Mouse (Mus musculus) midbrain, embryonic 12.5 days (tissue): ENCODE data around the gene Cox6b1. TPM values are rescaled to one million over a fixed set of nuclear protein-coding genes. Genes with fewer than 3 reads are reported as not detected.

Experiments used
- ATAC-seq: fragments of 200-750 bp; cut with Nextera tagmentation; 2 replicates; pipeline ENCODE4 v1.8.0; 2017; ENCODE audit warnings: low read depth, moderate TSS enrichment, moderate library complexity; ENCODE audit not compliant: low FRiP score
- H3K27ac ChIP-seq: fragments of 300-500 bp; sonication (generic); replicated peaks from 2 replicates; pipeline ENCODE4 v1.5.1; 2016; ENCODE audit warnings: mild to moderate bottlenecking
- H3K27me3 ChIP-seq: fragments of 300-500 bp; sonication (generic); 2 replicates; pipeline ENCODE4 v1.6.1; 2016; ENCODE audit warnings: mild to moderate bottlenecking
- H3K36me3 ChIP-seq: fragments of 300-500 bp; sonication (generic); 2 replicates; pipeline ENCODE4 v1.6.1; 2016
- H3K4me1 ChIP-seq: fragments of 300-500 bp; sonication (generic); 2 replicates; pipeline ENCODE4 v1.6.1; 2016
- H3K4me2 ChIP-seq: fragments of 300-500 bp; sonication (generic); replicated peaks from 2 replicates; pipeline ENCODE4 v1.6.1; 2016; ENCODE audit warnings: mild to moderate bottlenecking, moderate library complexity
- H3K4me3 ChIP-seq: fragments of 300-500 bp; sonication (generic); 2 replicates; pipeline ENCODE4 v1.5.1; 2016; ENCODE audit warnings: mild to moderate bottlenecking
- H3K9ac ChIP-seq: fragments of 300-500 bp; sonication (generic); replicated peaks from 2 replicates; pipeline ENCODE4 v1.6.1; 2016; ENCODE audit warnings: mild to moderate bottlenecking, moderate library complexity
- H3K9me3 ChIP-seq: fragments of 300-500 bp; sonication (generic); 2 replicates; pipeline ENCODE4 v1.6.1; 2016; ENCODE audit warnings: mild to moderate bottlenecking
- WGBS: fragments of 180-500 bp; shearing (Covaris S2); methylation state at CpG from one replicate; pipeline ENCODE4 v1.1.7; 2016; 5-methylcytosine and 5-hydroxymethylcytosine counted together
- polyA plus RNA-seq: library from polyadenylated mRNA; unstranded; fragments of >200 nt; fragmentation: Nextera tagmentation; extraction: Ambion mirVana; gene quantifications from 2 replicates; pipeline ENCODE4 v1.2.1, GENCODE M21; 2016

The Cox6b1 gene
- polyA plus RNA-seq, 1 experiment from 2014 or later, result 801 TPM

DNA sequence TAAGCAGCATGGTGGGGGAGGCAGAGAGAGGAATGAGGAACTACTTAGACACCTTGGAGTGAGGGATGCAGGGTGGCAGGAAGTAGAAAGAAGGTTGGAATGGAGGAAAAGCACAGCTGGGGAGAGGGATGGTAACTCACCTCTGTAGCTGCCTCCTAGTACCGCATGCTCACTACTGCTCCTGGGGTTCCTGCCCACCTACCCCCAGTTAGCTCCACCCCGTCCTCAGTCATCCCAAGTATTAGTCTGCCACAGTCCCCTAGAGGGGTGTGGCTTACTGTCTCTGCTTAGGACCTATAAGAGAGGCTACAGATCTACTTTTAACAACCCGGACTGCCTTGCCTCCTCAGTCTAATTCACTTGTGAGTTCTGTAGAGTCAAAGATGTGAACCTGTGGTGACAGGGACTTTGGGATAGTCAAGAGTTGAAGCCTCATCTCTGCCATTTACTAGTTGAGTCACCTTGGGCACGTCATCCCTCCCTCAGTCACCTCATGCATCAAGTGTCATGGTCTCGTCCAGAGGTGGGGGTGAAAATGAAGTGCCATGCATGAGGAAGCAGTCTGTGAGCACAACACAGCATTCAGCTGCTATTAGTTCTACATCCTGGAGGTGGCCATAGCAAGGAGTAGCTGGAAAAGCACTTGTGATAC is 33.1 kb downstream of the Cox6b1 start:
- WGBS, result 54% methylated on average over 5 of the region's 5 CpGs
- H3K36me3 ChIP-seq, result no peaks in the 10 kb centered on the region

DNA sequence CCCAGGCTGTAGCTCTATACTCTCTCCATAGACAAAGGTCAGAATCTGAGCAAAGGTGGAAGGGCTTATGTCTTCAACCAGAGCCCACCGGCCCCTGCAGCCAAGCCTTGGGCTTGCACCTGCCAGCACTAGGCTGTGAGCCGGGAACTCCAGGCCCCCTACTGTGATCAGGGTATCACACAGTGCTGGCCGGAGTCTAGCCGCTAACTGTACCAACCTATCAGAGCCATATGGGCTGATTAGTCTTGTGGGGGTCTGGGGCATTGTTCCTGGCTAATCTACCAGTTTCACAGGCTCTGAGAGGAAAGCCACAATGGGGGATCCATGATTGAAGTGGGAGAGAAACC is 34.4 kb downstream of the Cox6b1 start:
- Histone ChIP-seq H3K4me1 (peaks cover 22% of the 10 kb centered on the region), H3K9ac (no peak overlapping the region; the same call in 1 of the 2 replicates), H3K4me2 (no peak overlapping the region), H3K4me3 (no peak overlapping the region), H3K27me3 (no peaks in the 10 kb centered on the region), H3K9me3 (no peaks in the 10 kb centered on the region), H3K27ac (0 out of 2 replicates have a peak overlapping the region, but pooled peaks have one; percentile 20), H3K36me3 (peaks cover 4% of the 10 kb centered on the region)
- no peak for ATAC-seq
- WGBS, result 42% methylated on average over 4 of the region's 4 CpGs

More for the DNA sequence above, 33.1 kb downstream of the Cox6b1 start:
- Histone ChIP-seq H3K9ac (no peak overlapping the region), H3K27me3 (no peaks in the 10 kb centered on the region), H3K9me3 (no peaks in the 10 kb centered on the region), H3K4me3 (no peak overlapping the region), H3K27ac (no peak overlapping the region), H3K4me2 (no peak overlapping the region), H3K4me1 (peaks cover 10% of the 10 kb centered on the region)
- no peak for ATAC-seq

DNA sequence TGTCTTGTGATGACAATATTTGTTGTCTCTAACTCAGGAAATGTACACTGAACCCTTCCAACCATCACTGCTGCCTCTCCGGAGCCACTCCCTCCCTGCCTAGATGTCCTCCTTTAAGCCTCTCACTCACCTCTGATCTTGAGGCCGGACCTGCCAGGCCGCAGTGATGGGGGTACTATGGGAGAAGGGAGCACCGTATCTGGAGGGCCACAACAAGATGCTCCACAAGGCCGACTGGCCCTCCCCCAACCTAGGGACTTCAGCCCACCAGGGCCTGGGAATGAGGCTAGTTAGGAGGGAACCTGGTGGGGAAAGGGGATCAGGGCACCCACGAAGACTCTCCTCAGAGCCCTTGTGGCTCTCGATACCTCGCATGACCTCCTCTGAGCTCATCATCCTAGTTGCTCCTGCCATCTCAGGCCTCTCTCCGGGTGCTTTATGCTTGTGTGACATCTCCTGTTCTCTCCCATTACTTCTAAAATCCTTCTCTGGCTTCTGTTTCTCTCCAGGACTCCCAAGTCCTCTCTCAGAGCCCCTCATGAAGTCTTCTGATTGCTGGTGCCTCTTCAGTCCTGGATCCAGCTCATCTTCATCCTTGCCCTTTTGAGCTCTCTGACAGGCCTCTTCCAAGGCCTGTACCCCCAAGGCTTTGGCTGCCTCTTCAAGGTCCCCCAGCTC is 34.9 kb downstream of the Cox6b1 start:
- H3K9ac ChIP-seq, result no peak overlapping the region
- peaks cover 9% of the 10 kb centered on the region for H3K36me3 ChIP-seq
- no peak overlapping the region for H3K4me2 ChIP-seq
- ATAC-seq, result no peak
- H3K27me3 ChIP-seq, result no peaks in the 10 kb centered on the region
- 86% methylated on average over 9 of the region's 9 CpGs for WGBS
- no peak overlapping the region for H3K4me3 ChIP-seq
- 0 out of 2 replicates have a peak overlapping the region, but pooled peaks have one; percentile 20 for H3K27ac ChIP-seq
- no peaks in the 10 kb centered on the region for H3K9me3 ChIP-seq
- H3K4me1 ChIP-seq, result peaks cover 25% of the 10 kb centered on the region

DNA sequence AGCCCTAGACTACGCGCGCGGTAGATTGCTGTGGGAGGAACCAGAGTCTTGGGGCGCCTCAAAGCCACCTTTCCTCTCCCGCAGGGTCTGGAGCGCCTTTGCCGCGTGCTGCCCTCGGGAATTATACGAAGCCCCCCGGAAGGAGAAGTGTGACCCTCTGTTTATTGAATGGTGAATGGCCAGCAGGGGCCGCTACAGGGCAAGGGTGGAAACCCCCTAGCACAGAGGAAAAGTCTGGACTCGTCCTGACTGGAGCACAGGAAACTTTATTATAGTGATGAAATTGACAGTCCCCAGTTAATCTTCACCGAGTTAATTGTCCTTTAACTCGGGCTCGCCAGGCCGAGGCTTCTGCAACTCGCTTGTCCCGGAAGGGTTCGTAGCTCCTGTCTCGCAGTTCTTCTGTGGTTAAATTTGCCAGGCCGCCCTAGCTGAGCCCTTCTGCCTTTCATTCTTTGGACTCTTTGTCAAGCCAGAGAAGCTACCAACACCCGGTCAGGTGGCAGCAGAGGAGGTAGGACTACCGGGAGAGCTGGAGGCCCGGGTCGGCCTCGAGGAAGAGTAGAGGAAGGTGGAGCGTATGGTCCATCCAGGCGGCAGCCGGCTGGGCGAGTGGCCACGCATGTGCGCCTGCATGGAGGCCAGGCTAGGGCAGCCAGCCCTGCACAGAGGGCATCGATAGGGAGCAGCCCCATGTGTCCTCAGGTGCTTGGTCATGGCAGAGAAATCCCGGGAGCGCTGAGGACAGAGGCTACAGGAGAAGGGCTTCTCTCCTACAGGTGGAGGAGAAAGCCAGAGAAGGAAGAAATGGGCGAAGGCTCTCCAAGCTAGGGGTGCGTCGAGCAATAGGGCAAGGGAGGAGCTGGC is 36.3 kb downstream of the Cox6b1 start:
- Histone ChIP-seq H3K27ac (peak overlapping the region; percentile 94), H3K27me3 (no peaks in the 10 kb centered on the region), H3K36me3 (peaks cover 23% of the 10 kb centered on the region), H3K4me3 (peak overlapping the region; percentile 98), H3K4me2 (peak overlapping the region; percentile 90), H3K4me1 (peaks cover 23% of the 10 kb centered on the region), H3K9ac (peak overlapping the region; percentile 62), H3K9me3 (no peaks in the 10 kb centered on the region)
- peak; percentile 35 for ATAC-seq
- WGBS, result 29% methylated on average over 39 of the region's 40 CpGs

DNA sequence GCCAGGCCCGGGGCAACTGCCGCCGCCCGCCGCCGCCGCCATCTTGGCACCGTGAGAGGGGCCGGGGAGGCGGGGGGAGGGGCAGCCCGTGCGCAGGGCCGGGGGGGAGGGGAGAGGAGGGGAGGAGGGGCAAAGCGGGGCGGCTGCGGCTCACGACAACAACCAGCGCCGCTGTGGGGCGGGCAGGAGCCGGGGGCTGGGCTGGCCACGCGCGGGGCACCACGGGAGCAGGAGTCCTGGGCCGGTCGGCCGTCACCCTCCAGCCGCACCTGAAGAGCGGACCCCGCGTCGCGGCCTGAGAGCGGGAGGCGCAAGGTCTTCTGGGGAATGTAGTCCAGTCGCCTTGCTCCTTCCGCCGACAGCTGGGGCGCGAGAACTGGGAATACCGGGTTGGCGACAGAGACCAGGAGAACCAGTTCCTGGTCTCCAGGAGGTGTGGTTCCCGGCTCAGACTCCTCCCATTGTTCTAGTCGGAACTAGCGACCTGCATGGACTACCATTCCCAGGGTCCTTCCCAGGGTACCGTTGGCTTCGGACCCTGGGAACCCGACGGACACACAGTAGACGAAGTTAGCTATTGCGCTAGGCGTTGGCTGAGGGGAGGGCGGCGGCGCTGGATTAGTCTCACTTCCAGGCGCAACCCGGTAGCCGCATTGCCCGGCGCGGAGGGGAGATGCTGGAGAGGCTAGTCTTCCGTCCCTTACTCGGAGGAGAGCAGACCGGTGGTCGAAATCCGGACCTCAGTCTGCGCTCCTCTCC is 37.1 kb downstream of the Cox6b1 start, which contains the start of gene Kmt2b:
Gene Kmt2b, minus strand, starts transcription at position 51 of the 759 bp plus-strand sequence.
- Histone ChIP-seq H3K4me2 (peak within 1 kb of the TSS; percentile 90), H3K27me3 (no peaks in the 10 kb centered on the region), H3K4me1 (peaks cover 23% of the 10 kb centered on the region), H3K27ac (peak within 1 kb of the TSS; percentile 94), H3K36me3 (peaks cover 31% of the 10 kb centered on the region), H3K9me3 (no peaks in the 10 kb centered on the region), H3K4me3 (peak within 1 kb of the TSS; percentile 98), H3K9ac (peak within 1 kb of the TSS; percentile 100)
- under 1% methylated on average over 58 of the region's 68 CpGs for WGBS
- peak; percentile 96 for ATAC-seq

DNA sequence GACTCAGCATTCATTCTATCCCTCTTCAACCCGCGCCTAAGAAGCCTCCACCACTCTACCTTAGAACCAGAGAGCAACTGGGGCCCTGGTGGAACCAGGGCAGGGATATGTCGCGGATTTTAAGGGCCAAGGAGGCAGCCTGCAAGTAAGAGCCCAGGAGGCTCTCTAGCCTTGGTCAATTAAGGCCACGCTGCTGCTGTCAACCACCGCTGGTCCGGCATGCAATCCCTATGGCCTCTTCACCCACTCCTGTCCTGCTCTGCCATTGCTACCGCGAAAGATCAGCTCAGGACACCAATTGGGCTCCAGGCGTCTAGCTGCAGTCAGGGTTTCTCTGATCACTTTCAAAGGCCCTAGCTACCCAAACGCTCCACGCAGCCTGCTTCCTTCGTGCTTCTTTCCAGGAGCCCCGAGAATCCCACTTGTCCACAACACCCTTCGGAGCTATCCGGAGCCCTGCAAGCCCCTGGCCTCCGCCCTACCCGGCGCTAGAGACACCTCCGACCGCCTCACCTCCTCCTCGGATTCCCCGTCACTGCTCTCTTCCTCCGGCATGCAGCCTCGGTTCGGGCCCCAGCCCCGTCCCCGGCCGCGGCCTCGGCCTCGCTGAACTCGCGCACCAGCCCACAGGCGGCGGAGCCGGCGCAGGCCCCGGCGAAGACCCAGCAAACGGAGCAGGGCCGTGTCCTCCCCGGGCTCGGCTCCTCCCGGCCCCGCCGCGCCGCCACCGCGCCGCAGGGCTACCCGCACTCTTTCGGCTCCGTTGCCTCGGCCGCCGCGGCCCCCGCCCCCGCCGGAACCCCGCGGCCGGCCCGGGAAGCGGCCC is 37.9 kb downstream of the Cox6b1 start:
- Histone ChIP-seq H3K27me3 (no peaks in the 10 kb centered on the region), H3K4me1 (peaks cover 23% of the 10 kb centered on the region), H3K4me2 (peak overlapping the region; percentile 90), H3K4me3 (peak overlapping the region; percentile 98), H3K9me3 (no peaks in the 10 kb centered on the region), H3K9ac (peak overlapping the region; percentile 100), H3K36me3 (peaks cover 39% of the 10 kb centered on the region), H3K27ac (peak overlapping the region; percentile 94)
- peak; percentile 39 for ATAC-seq
- under 1% methylated on average over 61 of the region's 67 CpGs for WGBS

DNA sequence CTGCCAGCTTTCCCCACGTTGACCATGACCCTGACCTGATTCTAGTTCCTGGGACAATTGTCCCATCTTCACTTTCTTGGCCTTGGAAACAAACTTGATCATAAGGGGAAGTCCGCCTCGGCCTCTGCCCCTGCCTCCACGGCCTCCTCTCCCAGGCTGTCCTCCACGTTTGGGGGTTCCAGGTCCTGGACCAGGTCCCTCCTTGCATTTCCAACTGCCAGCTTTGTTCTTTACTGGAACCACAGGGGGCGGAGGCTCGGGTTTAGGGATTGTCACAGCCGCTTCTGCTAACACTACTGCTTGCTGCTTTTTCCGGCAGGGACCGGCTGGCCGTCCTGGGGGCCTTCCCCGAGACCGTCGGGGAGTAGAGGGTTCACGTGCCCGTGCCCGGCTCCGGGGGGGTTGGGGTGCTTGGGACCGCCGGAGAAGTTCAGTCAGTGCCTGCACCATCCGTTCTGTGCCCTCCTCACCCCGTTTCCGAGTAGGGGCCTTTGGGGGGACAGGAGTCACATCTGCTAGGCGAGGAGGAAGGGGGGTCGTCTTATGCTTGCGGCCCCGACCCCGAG is 39.4 kb downstream of the Cox6b1 start:
- Histone ChIP-seq H3K27me3 (no peaks in the 10 kb centered on the region), H3K9ac (no peak overlapping the region), H3K4me1 (peaks cover 23% of the 10 kb centered on the region), H3K27ac (no peak overlapping the region), H3K9me3 (no peaks in the 10 kb centered on the region), H3K36me3 (peaks cover 54% of the 10 kb centered on the region), H3K4me3 (peak overlapping the region; percentile 98), H3K4me2 (peak overlapping the region; percentile 90)
- WGBS, result 89% methylated on average over 28 of the region's 28 CpGs
- no peak for ATAC-seq

DNA sequence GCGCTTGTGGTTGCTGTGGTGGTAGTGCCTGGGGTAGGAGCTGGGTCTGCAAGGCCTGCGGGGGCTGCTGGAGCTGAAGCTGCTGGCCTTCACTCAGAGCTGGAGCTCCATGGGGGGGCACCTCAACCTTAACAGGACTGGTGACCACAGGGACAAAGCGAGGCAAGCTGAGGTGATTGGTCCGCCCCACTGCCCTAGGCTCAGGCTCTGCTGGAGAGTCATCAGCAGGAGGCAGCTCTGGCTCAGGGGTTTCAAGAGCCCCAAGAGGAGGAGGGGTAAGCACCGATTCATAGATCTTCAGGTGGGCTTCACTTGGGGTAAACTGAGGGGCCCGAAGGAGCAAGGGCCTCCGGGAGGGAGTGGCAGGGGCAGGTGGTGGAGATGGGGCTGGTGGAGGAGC is 40.8 kb downstream of the Cox6b1 start:
- no peaks in the 10 kb centered on the region for H3K9me3 ChIP-seq
- peaks cover 66% of the 10 kb centered on the region for H3K36me3 ChIP-seq
- H3K27ac ChIP-seq, result no peak overlapping the region
- no peak for ATAC-seq
- no peak overlapping the region for H3K9ac ChIP-seq
- 97% methylated on average over 7 of the region's 7 CpGs for WGBS
- no peak overlapping the region for H3K4me3 ChIP-seq
- no peak overlapping the region for H3K4me2 ChIP-seq
- peaks cover 22% of the 10 kb centered on the region for H3K4me1 ChIP-seq
- H3K27me3 ChIP-seq, result no peaks in the 10 kb centered on the region

DNA sequence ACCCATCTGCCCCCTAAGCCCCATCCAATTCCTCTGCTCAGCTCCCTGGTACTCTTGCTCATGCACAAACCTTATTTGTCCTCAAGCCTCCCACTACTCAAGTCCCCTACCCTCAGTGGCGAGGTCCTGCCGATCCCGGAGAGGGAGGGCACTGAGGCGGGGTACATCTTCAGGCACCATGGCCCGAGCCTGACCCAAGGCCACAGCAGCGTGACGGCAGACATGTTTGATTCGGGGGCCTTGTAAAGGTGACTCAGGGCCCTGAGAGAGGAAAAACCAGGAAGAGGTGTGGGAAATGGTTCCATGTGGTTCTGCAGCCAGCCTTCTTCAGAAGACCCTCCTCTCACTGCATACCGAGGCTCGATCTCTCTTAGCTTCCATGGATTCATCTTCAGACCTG is 41.6 kb downstream of the Cox6b1 start:
- Histone ChIP-seq H3K9ac (no peak overlapping the region), H3K4me1 (peaks cover 16% of the 10 kb centered on the region), H3K27ac (no peak overlapping the region), H3K4me2 (no peak overlapping the region), H3K36me3 (peaks cover 75% of the 10 kb centered on the region), H3K9me3 (no peaks in the 10 kb centered on the region), H3K27me3 (no peaks in the 10 kb centered on the region), H3K4me3 (no peak overlapping the region)
- 93% methylated on average over 10 of the region's 10 CpGs for WGBS
- no peak for ATAC-seq

DNA sequence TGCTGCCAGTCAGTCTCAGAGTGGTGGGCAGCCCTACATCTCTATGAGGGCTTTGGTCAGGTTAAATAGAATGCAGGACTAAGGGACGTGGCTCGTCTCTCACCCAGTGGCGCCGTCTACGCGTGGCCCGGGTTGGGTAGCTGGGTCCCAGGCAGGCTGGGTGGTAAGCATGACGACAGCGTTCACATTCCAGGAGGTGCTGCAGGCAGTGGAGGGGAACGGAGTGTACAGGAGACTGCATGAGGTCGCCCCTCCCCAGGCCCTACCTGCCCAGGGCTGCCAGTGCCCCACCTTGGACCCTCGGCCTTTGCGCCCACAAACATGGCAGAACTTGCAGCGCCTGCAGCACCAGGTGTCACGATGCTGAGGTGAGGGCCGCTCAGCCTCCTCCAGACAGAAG is 44.4 kb downstream of the Cox6b1 start:
- Histone ChIP-seq H3K27ac (no peak overlapping the region), H3K9ac (no peak overlapping the region), H3K27me3 (no peaks in the 10 kb centered on the region), H3K4me2 (no peak overlapping the region), H3K36me3 (peaks cover 98% of the 10 kb centered on the region), H3K4me1 (peaks cover 3% of the 10 kb centered on the region), H3K9me3 (no peaks in the 10 kb centered on the region), H3K4me3 (no peak overlapping the region)
- WGBS, result 95% methylated on average over 16 of the region's 16 CpGs
- no peak for ATAC-seq
